Mouse (Mus musculus): ENCODE measurements at regions not wholly inside any gene's neighbourhood (a gene's known extent, or its start where the extent isn't known, plus 50 kb on each side); places are given as distances from the start of the nearest gene placed in this dataset.

DNA sequence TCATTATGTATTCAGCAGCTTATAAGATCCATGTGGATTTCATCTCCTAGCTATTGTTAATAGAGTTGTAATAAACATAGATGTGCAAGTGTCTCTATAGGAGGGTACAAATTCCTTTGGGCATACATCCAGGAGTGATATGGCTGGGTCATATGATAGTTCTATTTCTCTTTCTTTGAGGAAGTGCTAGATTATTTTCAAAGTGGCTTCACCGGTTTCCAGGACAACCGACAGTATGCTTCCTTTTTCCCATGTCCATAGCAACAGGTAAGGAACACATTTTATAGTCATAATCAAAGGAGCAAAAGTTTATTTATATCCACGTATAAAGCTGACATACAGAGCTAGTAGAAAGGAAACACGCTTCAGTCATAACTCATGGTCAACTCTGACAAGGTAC is 710.2 kb upstream of the Tenm4 start:
- no peaks in the 10 kb centered on the region for H3K27me3 ChIP-seq (ENCODE audit: insufficient read depth, poor library complexity, severe bottlenecking)
- H3K9me3 ChIP-seq = no peaks in the 10 kb centered on the region
- no peak for DNase-seq (ENCODE audit: low spot score)
- H3K4me3 ChIP-seq = no peak overlapping the region
- no peaks in the 10 kb centered on the region for H3K36me3 ChIP-seq
- H3K27ac ChIP-seq = no peak overlapping the region
- no peaks in the 10 kb centered on the region for H3K4me1 ChIP-seq (replicated peaks)
- WGBS = 89% methylated on average over 4 of the region's 4 CpGs

GRCm38 (mm10) chr7:95465506-95465905 is 705.5 kb upstream of the Tenm4 start:
- WGBS = 89% methylated on average over 4 of the region's 4 CpGs
- H3K36me3 ChIP-seq = no peaks in the 10 kb centered on the region

DNA sequence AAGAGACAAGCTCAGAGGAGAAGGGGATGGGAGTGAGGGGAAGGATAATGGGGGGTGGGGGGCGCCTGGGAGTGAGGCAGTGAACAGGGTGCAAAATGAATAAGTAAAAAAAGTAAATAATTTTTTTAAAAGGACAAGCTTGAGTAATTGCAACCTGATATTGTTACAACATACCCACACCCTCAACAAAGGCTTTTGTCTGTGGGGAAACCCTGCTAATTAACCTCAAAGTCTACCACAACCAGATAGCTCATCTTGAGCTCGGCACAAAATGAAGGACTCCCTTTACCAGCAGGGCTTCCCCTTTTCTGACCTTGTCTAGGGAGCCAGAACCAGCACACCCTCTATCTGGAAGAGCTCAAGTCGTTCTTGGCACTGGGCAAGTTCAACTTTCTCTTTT is 704.0 kb upstream of the Tenm4 start:
- no peaks in the 10 kb centered on the region for H3K9me3 ChIP-seq
- H3K4me1 ChIP-seq (replicated peaks) = no peaks in the 10 kb centered on the region
- no peak overlapping the region for H3K4me3 ChIP-seq
- no peaks in the 10 kb centered on the region for H3K36me3 ChIP-seq
- 38% methylated on average over 3 of the region's 3 CpGs for WGBS
- no peak overlapping the region for H3K27ac ChIP-seq
- no peaks in the 10 kb centered on the region for H3K27me3 ChIP-seq (ENCODE audit: insufficient read depth, poor library complexity, severe bottlenecking)
- DNase-seq (ENCODE audit: low spot score) = no peak

More at GRCm38 (mm10) chr7:95465506-95465905, 705.5 kb upstream of the Tenm4 start:
- Histone ChIP-seq H3K4me1 (replicated peaks) (no peaks in the 10 kb centered on the region), H3K9me3 (no peaks in the 10 kb centered on the region), H3K27me3 (ENCODE audit: insufficient read depth, poor library complexity, severe bottlenecking) (no peaks in the 10 kb centered on the region), H3K27ac (no peak overlapping the region), H3K4me3 (no peak overlapping the region)
- no peak for DNase-seq (ENCODE audit: low spot score)

GRCm38 (mm10) chr7:95473892-95474291 is 697.2 kb upstream of the Tenm4 start:
- Histone ChIP-seq H3K36me3 (no peaks in the 10 kb centered on the region), H3K4me1 (replicated peaks) (no peaks in the 10 kb centered on the region), H3K9me3 (no peaks in the 10 kb centered on the region), H3K27me3 (ENCODE audit: insufficient read depth, poor library complexity, severe bottlenecking) (no peaks in the 10 kb centered on the region), H3K4me3 (no peak overlapping the region), H3K27ac (no peak overlapping the region)
- DNase-seq (ENCODE audit: low spot score) = no peak
- WGBS = 86% methylated on average over 4 of the region's 4 CpGs

- no peak for DNase-seq (ENCODE audit: low spot score)
- no peaks in the 10 kb centered on the region for H3K36me3 ChIP-seq
- H3K27ac ChIP-seq = peak overlapping the region; percentile 45; the same call in 1 of the 2 replicates
- H3K4me1 ChIP-seq (replicated peaks) = peaks cover 10% of the 10 kb centered on the region
- no peak overlapping the region for H3K4me3 ChIP-seq
- 21% methylated on average over 5 of the region's 5 CpGs for WGBS
- no peaks in the 10 kb centered on the region for H3K27me3 ChIP-seq (ENCODE audit: insufficient read depth, poor library complexity, severe bottlenecking)
- H3K9me3 ChIP-seq = no peaks in the 10 kb centered on the region
These were observed 690.8 kb upstream of the Tenm4 start for GRCm38 (mm10) chr7:95480121-95480726.

- H3K4me1 ChIP-seq (replicated peaks) = no peaks in the 10 kb centered on the region
- no peak overlapping the region for H3K4me3 ChIP-seq
- no peaks in the 10 kb centered on the region for H3K36me3 ChIP-seq
- no peak overlapping the region for H3K27ac ChIP-seq
- no peaks in the 10 kb centered on the region for H3K27me3 ChIP-seq (ENCODE audit: insufficient read depth, poor library complexity, severe bottlenecking)
- peak; percentile 58 for DNase-seq (ENCODE audit: low spot score)
- H3K9me3 ChIP-seq = no peaks in the 10 kb centered on the region
- WGBS = 11% methylated on average over 4 of the region's 4 CpGs
These were observed 681.4 kb upstream of the Tenm4 start for GRCm38 (mm10) chr7:95489666-95490065.

- Histone ChIP-seq H3K36me3 (no peaks in the 10 kb centered on the region), H3K9me3 (no peaks in the 10 kb centered on the region), H3K27me3 (ENCODE audit: insufficient read depth, poor library complexity, severe bottlenecking) (no peaks in the 10 kb centered on the region), H3K4me3 (no peak overlapping the region), H3K27ac (no peak overlapping the region), H3K4me1 (replicated peaks) (no peaks in the 10 kb centered on the region)
- no peak for DNase-seq (ENCODE audit: low spot score)
- WGBS = 64% methylated on average over 1 of the region's 1 CpGs
These were observed 676.3 kb upstream of the Tenm4 start for GRCm38 (mm10) chr7:95494793-95495192.

GRCm38 (mm10) chr7:95502959-95503358 is 668.1 kb upstream of the Tenm4 start:
- H3K27ac ChIP-seq = no peak overlapping the region; the same call in 1 of the 2 replicates
- H3K4me1 ChIP-seq (replicated peaks) = peaks cover 8% of the 10 kb centered on the region
- WGBS = 8% methylated on average over 6 of the region's 6 CpGs
- H3K36me3 ChIP-seq = no peaks in the 10 kb centered on the region
- peak; percentile 56 for DNase-seq (ENCODE audit: low spot score)
- H3K27me3 ChIP-seq (ENCODE audit: insufficient read depth, poor library complexity, severe bottlenecking) = no peaks in the 10 kb centered on the region
- no peaks in the 10 kb centered on the region for H3K9me3 ChIP-seq
- no peak overlapping the region for H3K4me3 ChIP-seq

GRCm38 (mm10) chr7:95547256-95547655 is 623.8 kb upstream of the Tenm4 start:
- Histone ChIP-seq H3K9me3 (no peaks in the 10 kb centered on the region), H3K27ac (no peak overlapping the region), H3K36me3 (no peaks in the 10 kb centered on the region), H3K27me3 (ENCODE audit: insufficient read depth, poor library complexity, severe bottlenecking) (no peaks in the 10 kb centered on the region), H3K4me3 (no peak overlapping the region), H3K4me1 (replicated peaks) (no peaks in the 10 kb centered on the region)
- no peak for DNase-seq (ENCODE audit: low spot score)
- 74% methylated on average over 3 of the region's 3 CpGs for WGBS

DNA sequence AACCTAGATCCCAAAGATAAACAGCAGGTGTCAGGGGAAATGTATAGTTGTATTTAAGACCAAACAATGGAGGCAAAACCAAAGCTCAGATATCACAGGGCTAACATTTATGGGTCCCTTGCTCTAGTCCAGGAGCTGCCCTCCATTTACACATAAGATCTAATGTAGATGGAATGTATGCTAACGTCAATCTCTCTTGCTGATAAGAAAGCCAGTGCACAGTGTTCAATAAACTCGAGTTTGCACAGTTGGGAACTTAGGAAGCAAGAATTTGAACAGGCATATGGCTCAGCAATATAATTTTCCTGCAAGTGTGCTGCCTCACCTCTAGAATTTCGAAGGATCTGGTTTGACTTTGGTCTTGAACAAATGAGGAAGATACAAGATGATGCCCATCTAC is 620.9 kb upstream of the Tenm4 start:
- H3K36me3 ChIP-seq = no peaks in the 10 kb centered on the region
- DNase-seq (ENCODE audit: low spot score) = no peak
- no peak overlapping the region for H3K27ac ChIP-seq
- no peaks in the 10 kb centered on the region for H3K9me3 ChIP-seq
- no peak overlapping the region for H3K4me3 ChIP-seq
- no peaks in the 10 kb centered on the region for H3K4me1 ChIP-seq (replicated peaks)
- 72% methylated on average over 3 of the region's 3 CpGs for WGBS
- H3K27me3 ChIP-seq (ENCODE audit: insufficient read depth, poor library complexity, severe bottlenecking) = no peaks in the 10 kb centered on the region

DNA sequence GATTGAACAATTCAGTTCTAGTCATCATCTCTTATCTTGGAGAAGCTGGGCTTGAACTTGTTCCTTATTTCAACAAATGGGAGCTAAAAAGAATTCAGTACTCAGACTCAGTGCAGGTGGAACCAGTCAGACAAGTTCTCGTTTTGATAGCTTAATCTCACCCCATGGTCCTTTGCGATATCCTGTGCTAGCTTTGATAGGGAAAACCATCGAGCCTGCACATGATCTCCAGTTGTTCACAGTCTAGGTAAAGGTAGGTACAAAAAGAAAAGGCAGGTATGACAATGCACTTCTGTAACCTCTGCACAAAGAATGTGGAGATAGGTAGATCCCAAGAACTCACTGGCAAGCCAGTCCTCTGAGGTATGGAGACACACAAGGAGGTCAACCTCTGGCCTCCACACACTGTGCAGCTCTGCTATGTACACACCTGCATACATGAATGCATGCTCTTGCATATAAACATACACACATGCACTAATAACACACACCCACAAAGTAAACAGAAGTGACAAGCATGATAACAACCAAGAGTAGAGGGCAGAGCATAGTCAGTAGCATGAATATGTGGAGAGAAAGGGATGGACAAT is 619.2 kb upstream of the Tenm4 start:
- Histone ChIP-seq H3K9me3 (no peaks in the 10 kb centered on the region), H3K4me1 (replicated peaks) (no peaks in the 10 kb centered on the region), H3K36me3 (no peaks in the 10 kb centered on the region), H3K27me3 (ENCODE audit: insufficient read depth, poor library complexity, severe bottlenecking) (no peaks in the 10 kb centered on the region), H3K27ac (no peak overlapping the region), H3K4me3 (no peak overlapping the region)
- no peak for DNase-seq (ENCODE audit: low spot score)
- WGBS = 91% methylated on average over 3 of the region's 3 CpGs

GRCm38 (mm10) chr7:95558589-95558988 is 612.5 kb upstream of the Tenm4 start:
- H3K27ac ChIP-seq = no peak overlapping the region
- H3K9me3 ChIP-seq = no peaks in the 10 kb centered on the region
- no peak overlapping the region for H3K4me3 ChIP-seq
- no peaks in the 10 kb centered on the region for H3K27me3 ChIP-seq (ENCODE audit: insufficient read depth, poor library complexity, severe bottlenecking)
- H3K4me1 ChIP-seq (replicated peaks) = no peaks in the 10 kb centered on the region
- no peak for DNase-seq (ENCODE audit: low spot score)
- H3K36me3 ChIP-seq = no peaks in the 10 kb centered on the region
- 82% methylated on average over 2 of the region's 2 CpGs for WGBS

- Histone ChIP-seq H3K4me1 (replicated peaks) (no peaks in the 10 kb centered on the region), H3K27me3 (ENCODE audit: insufficient read depth, poor library complexity, severe bottlenecking) (no peaks in the 10 kb centered on the region), H3K36me3 (no peaks in the 10 kb centered on the region), H3K27ac (no peak overlapping the region), H3K4me3 (no peak overlapping the region), H3K9me3 (no peaks in the 10 kb centered on the region)
- 86% methylated on average over 2 of the region's 2 CpGs for whole genome bisulfite sequencing
- DNase-seq (ENCODE audit: low spot score) = no peak
These were observed 592.4 kb upstream of the Tenm4 start for GRCm38 (mm10) chr7:95578633-95579032.

GRCm38 (mm10) chr7:95581325-95581724 is 589.7 kb upstream of the Tenm4 start:
- no peak for DNase-seq (ENCODE audit: low spot score)

More at GRCm38 (mm10) chr7:95581325-95581724, 589.7 kb upstream of the Tenm4 start:
- no peaks in the 10 kb centered on the region for H3K27me3 ChIP-seq (ENCODE audit: insufficient read depth, poor library complexity, severe bottlenecking)
- H3K27ac ChIP-seq = no peak overlapping the region
- H3K36me3 ChIP-seq = no peaks in the 10 kb centered on the region
- no peaks in the 10 kb centered on the region for H3K9me3 ChIP-seq
- no peak overlapping the region for H3K4me3 ChIP-seq
- no peaks in the 10 kb centered on the region for H3K4me1 ChIP-seq (replicated peaks)
- 72% methylated on average over 7 of the region's 7 CpGs for WGBS

Measured in hindbrain, embryonic 10.5 days (tissue).